Mouse (Mus musculus): ENCODE measurements around the gene Brd1.

Brd1 gene

GRCm38 (mm10) chr15:88684039-88684438, 50.0 kb downstream of the Brd1 start:
- DNase-seq: peak; percentile 84

GRCm38 (mm10) chr15:88680931-88681330, 53.1 kb downstream of the Brd1 start:
- DNase-seq: no peak

GRCm38 (mm10) chr15:88677568-88677967, 56.5 kb downstream of the Brd1 start:
- DNase-seq: peak; percentile 83

DNA sequence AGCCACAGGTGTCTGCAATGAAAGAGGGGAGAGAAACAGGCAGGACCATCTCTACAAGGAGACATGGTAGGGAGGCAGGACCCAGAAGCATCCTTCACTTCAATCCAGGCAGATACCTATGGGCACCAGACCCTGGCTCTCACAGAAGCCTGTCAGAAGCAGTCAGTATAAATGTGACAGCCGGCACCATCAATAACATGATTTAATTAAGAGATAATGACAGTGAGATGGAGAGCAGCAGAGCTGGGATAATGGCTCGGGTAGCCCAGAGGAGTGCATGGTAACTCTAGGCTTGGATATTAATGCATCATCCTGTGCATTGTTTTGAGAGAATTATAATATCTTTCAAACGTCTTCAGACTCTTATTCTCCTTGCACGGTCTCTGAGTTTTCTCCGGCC, 58.0 kb downstream of the Brd1 start:
- no peak for DNase-seq

DNA sequence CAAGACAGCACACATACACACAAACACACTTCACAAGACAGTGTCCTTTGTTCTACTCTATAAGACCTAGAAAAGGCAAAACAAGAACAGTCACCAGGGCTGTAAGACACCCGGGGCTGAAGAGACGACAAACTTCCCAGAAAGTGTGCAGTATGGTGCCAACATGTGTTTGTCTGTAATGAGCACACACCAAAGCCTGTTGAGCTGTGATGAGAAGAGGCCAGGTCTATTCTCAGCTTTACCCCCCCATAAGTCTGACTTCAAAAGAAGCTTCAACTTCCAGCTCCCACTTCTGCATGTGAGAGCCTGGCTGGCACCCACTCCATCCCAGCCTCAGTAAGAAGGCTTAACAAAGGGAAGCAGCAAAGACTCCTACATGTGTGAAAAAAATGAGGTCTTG, 65.3 kb downstream of the Brd1 start:
- DNase-seq: no peak

DNA sequence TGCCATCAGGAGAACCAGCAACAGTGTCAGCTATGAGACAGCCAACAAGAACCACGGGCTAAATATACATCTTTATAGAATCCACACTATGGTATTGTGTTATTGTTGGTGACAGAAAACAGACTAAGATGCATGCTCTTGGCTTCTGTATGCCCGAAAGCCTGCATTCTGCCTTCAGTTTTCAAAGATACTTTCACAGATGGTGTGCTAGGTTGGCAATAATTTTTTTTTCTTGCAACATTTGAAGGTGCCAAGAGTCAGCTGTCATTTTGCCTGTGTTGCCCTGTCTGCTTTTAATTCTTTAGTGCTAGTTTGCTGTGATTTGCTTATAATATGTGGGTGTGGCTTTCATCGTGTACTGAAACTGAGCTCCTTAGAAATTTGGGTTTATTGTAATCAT, 66.4 kb downstream of the Brd1 start:
- no peak for DNase-seq

- no peak for DNase-seq
These were observed 68.2 kb downstream of the Brd1 start for GRCm38 (mm10) chr15:88665846-88666245.

DNA sequence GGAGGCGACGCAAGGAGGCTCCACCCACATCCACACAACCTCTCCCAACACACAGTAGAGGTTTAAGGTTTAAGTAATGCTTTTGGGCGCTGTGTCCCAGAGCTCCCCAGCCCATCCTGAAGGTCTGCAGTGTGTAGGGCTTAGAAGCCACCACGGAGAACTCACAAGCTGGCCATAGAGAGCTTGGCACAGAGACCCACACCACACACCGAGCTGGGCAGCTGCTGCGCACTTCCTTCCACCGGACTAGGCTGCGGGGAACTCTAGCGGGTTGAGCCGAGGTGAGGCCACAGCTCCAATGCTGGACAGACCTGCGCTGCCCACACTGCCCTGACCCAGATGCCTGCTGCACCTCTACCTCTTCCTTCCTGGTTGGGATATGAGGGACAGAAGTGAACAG, 71.0 kb downstream of the Brd1 start:
- DNase-seq: peak; percentile 67

GRCm38 (mm10) chr15:88662111-88662850, 71.8 kb downstream of the Brd1 start:
- DNase-seq: peak; percentile 87

GRCm38 (mm10) chr15:88661654-88662053, 72.4 kb downstream of the Brd1 start:
- peak; percentile 94 for DNase-seq

- DNase-seq: no peak
These were observed 82.0 kb downstream of the Brd1 start for GRCm38 (mm10) chr15:88652006-88652405.

GRCm38 (mm10) chr15:88651019-88651418, 83.0 kb downstream of the Brd1 start:
- peak; percentile 91 for DNase-seq
